Mouse (Mus musculus): ENCODE measurements around the gene Mum1. TPM values are rescaled to one million over a fixed set of nuclear protein-coding genes. Genes with fewer than 3 reads are reported as not detected.

Gene Mum1
- polyA plus RNA-seq, 1 experiment from 2014 or later, result 35.0 TPM

- Histone ChIP-seq H3K4me3 (ENCODE audit: low read depth, low read length) (no peak overlapping the region), H3K9me3 (ENCODE audit: control insufficient read depth, low read length) (no peaks in the 10 kb centered on the region), H3K36me3 (ENCODE audit: control insufficient read depth, insufficient read depth, low read length) (peaks cover 36% of the 10 kb centered on the region), H3K27me3 (ENCODE audit: control insufficient read depth, insufficient read depth, low read length) (no peaks in the 10 kb centered on the region), H3K27ac (ENCODE audit: low read depth, low read length) (no peak overlapping the region), H3K4me2 (ENCODE audit: low read depth, low read length) (no peak overlapping the region), H3K9ac (replicated peaks; ENCODE audit: low read depth, low read length) (0 out of 2 replicates have a peak overlapping the region, but pooled peaks have one; percentile 16), H3K4me1 (ENCODE audit: control insufficient read depth, insufficient read depth, low read length) (peaks cover 11% of the 10 kb centered on the region)
- ATAC-seq (ENCODE audit: low read depth), result no peak
- 93% methylated on average over 11 of the region's 11 CpGs for WGBS
These were observed 26.4 kb downstream of the Mum1 start for GRCm38 (mm10) chr10:80252493-80253274.

GRCm38 (mm10) chr10:80253551-80253950 is 27.3 kb downstream of the Mum1 start:
- Histone ChIP-seq H3K4me2 (ENCODE audit: low read depth, low read length) (no peak overlapping the region), H3K4me3 (ENCODE audit: low read depth, low read length) (no peak overlapping the region), H3K27ac (ENCODE audit: low read depth, low read length) (no peak overlapping the region), H3K27me3 (ENCODE audit: control insufficient read depth, insufficient read depth, low read length) (no peaks in the 10 kb centered on the region), H3K9ac (replicated peaks; ENCODE audit: low read depth, low read length) (no peak overlapping the region), H3K4me1 (ENCODE audit: control insufficient read depth, insufficient read depth, low read length) (peaks cover 11% of the 10 kb centered on the region), H3K36me3 (ENCODE audit: control insufficient read depth, insufficient read depth, low read length) (peaks cover 42% of the 10 kb centered on the region), H3K9me3 (ENCODE audit: control insufficient read depth, low read length) (no peaks in the 10 kb centered on the region)
- no peak for ATAC-seq (ENCODE audit: low read depth)
- WGBS, result 88% methylated on average over 6 of the region's 6 CpGs

- Histone ChIP-seq H3K9ac (replicated peaks; ENCODE audit: low read depth, low read length) (no peak overlapping the region), H3K36me3 (ENCODE audit: control insufficient read depth, insufficient read depth, low read length) (peaks cover 47% of the 10 kb centered on the region), H3K4me3 (ENCODE audit: low read depth, low read length) (no peak overlapping the region), H3K4me1 (ENCODE audit: control insufficient read depth, insufficient read depth, low read length) (peaks cover 12% of the 10 kb centered on the region), H3K27me3 (ENCODE audit: control insufficient read depth, insufficient read depth, low read length) (no peaks in the 10 kb centered on the region), H3K27ac (ENCODE audit: low read depth, low read length) (no peak overlapping the region), H3K9me3 (ENCODE audit: control insufficient read depth, low read length) (no peaks in the 10 kb centered on the region), H3K4me2 (ENCODE audit: low read depth, low read length) (no peak overlapping the region)
- no peak for ATAC-seq (ENCODE audit: low read depth)
- WGBS, result 98% methylated on average over 26 of the region's 26 CpGs
These were observed 28.4 kb downstream of the Mum1 start for GRCm38 (mm10) chr10:80254331-80255297.

GRCm38 (mm10) chr10:80255881-80256535 is 29.8 kb downstream of the Mum1 start:
- Histone ChIP-seq H3K9me3 (ENCODE audit: control insufficient read depth, low read length) (no peaks in the 10 kb centered on the region), H3K9ac (replicated peaks; ENCODE audit: low read depth, low read length) (no peak overlapping the region), H3K4me3 (ENCODE audit: low read depth, low read length) (no peak overlapping the region), H3K4me1 (ENCODE audit: control insufficient read depth, insufficient read depth, low read length) (peaks cover 13% of the 10 kb centered on the region), H3K4me2 (ENCODE audit: low read depth, low read length) (no peak overlapping the region), H3K27ac (ENCODE audit: low read depth, low read length) (no peak overlapping the region), H3K27me3 (ENCODE audit: control insufficient read depth, insufficient read depth, low read length) (no peaks in the 10 kb centered on the region), H3K36me3 (ENCODE audit: control insufficient read depth, insufficient read depth, low read length) (peaks cover 47% of the 10 kb centered on the region)
- no peak for ATAC-seq (ENCODE audit: low read depth)
- 87% methylated on average over 5 of the region's 5 CpGs for WGBS

- Histone ChIP-seq H3K4me3 (ENCODE audit: low read depth, low read length) (no peak overlapping the region), H3K4me1 (ENCODE audit: control insufficient read depth, insufficient read depth, low read length) (peaks cover 15% of the 10 kb centered on the region), H3K9me3 (ENCODE audit: control insufficient read depth, low read length) (no peaks in the 10 kb centered on the region), H3K9ac (replicated peaks; ENCODE audit: low read depth, low read length) (0 out of 2 replicates have a peak overlapping the region, but pooled peaks have one; percentile 11), H3K27me3 (ENCODE audit: control insufficient read depth, insufficient read depth, low read length) (no peaks in the 10 kb centered on the region), H3K27ac (ENCODE audit: low read depth, low read length) (no peak overlapping the region), H3K36me3 (ENCODE audit: control insufficient read depth, insufficient read depth, low read length) (peaks cover 47% of the 10 kb centered on the region), H3K4me2 (ENCODE audit: low read depth, low read length) (no peak overlapping the region)
- no peak for ATAC-seq (ENCODE audit: low read depth)
- 86% methylated on average over 2 of the region's 2 CpGs for WGBS
These were observed 31.7 kb downstream of the Mum1 start for GRCm38 (mm10) chr10:80257936-80258335.

GRCm38 (mm10) chr10:80258752-80259462 is 32.7 kb downstream of the Mum1 start:
- H3K4me2 ChIP-seq (ENCODE audit: low read depth, low read length), result 0 out of 2 replicates have a peak overlapping the region, but pooled peaks have one; percentile 78
- no peak overlapping the region for H3K9ac ChIP-seq (replicated peaks; ENCODE audit: low read depth, low read length)
- H3K27me3 ChIP-seq (ENCODE audit: control insufficient read depth, insufficient read depth, low read length), result no peaks in the 10 kb centered on the region
- H3K4me1 ChIP-seq (ENCODE audit: control insufficient read depth, insufficient read depth, low read length), result peaks cover 15% of the 10 kb centered on the region
- H3K36me3 ChIP-seq (ENCODE audit: control insufficient read depth, insufficient read depth, low read length), result peaks cover 43% of the 10 kb centered on the region
- no peaks in the 10 kb centered on the region for H3K9me3 ChIP-seq (ENCODE audit: control insufficient read depth, low read length)
- no peak for ATAC-seq (ENCODE audit: low read depth)
- no peak overlapping the region for H3K27ac ChIP-seq (ENCODE audit: low read depth, low read length)
- 91% methylated on average over 14 of the region's 14 CpGs for WGBS
- no peak overlapping the region for H3K4me3 ChIP-seq (ENCODE audit: low read depth, low read length)

GRCm38 (mm10) chr10:80259463-80259805 is 33.2 kb downstream of the Mum1 start:
- Histone ChIP-seq H3K9me3 (ENCODE audit: control insufficient read depth, low read length) (no peaks in the 10 kb centered on the region), H3K4me2 (ENCODE audit: low read depth, low read length) (peak overlapping the region; percentile 78; the same call in 1 of the 2 replicates), H3K27me3 (ENCODE audit: control insufficient read depth, insufficient read depth, low read length) (no peaks in the 10 kb centered on the region), H3K4me1 (ENCODE audit: control insufficient read depth, insufficient read depth, low read length) (peaks cover 15% of the 10 kb centered on the region), H3K36me3 (ENCODE audit: control insufficient read depth, insufficient read depth, low read length) (peaks cover 38% of the 10 kb centered on the region), H3K9ac (replicated peaks; ENCODE audit: low read depth, low read length) (no peak overlapping the region), H3K4me3 (ENCODE audit: low read depth, low read length) (no peak overlapping the region), H3K27ac (ENCODE audit: low read depth, low read length) (no peak overlapping the region)
- ATAC-seq (ENCODE audit: low read depth), result no peak
- 72% methylated on average over 6 of the region's 6 CpGs for WGBS

- Histone ChIP-seq H3K4me2 (ENCODE audit: low read depth, low read length) (peak overlapping the region; percentile 78), H3K36me3 (ENCODE audit: control insufficient read depth, insufficient read depth, low read length) (peaks cover 34% of the 10 kb centered on the region), H3K9ac (replicated peaks; ENCODE audit: low read depth, low read length) (peak overlapping the region; percentile 70), H3K27me3 (ENCODE audit: control insufficient read depth, insufficient read depth, low read length) (no peaks in the 10 kb centered on the region), H3K4me1 (ENCODE audit: control insufficient read depth, insufficient read depth, low read length) (peaks cover 15% of the 10 kb centered on the region), H3K4me3 (ENCODE audit: low read depth, low read length) (peak overlapping the region; percentile 39), H3K9me3 (ENCODE audit: control insufficient read depth, low read length) (no peaks in the 10 kb centered on the region), H3K27ac (ENCODE audit: low read depth, low read length) (peak overlapping the region; percentile 85)
- no peak for ATAC-seq (ENCODE audit: low read depth)
- WGBS, result 5% methylated on average over 19 of the region's 19 CpGs
These were observed 33.8 kb downstream of the Mum1 start for GRCm38 (mm10) chr10:80259861-80260641.
